Mouse (Mus musculus): ENCODE results near the gene Gpr55.

The Gpr55 gene

DNA sequence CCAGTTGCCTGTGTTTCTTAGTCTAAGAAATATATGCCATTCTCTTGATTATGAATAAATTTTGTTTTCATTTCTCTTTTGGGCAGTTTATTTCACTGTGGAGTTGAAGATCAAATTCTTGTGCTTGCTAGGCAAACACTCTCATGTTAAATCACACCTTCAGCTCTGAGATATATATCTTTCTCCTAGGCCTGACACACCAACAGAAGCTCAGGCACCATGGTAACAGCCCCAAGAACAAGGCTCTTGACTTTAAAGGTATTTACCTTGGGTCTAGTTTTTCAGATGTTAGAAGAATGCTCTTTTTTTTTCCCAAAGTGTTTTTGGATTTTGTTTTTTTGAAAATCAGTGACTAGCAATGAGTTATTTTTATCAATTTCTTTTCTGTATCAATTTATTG, 44.9 kb downstream of the Gpr55 start:
- DNase-seq (ENCODE audit: low spot score): no peak

DNA sequence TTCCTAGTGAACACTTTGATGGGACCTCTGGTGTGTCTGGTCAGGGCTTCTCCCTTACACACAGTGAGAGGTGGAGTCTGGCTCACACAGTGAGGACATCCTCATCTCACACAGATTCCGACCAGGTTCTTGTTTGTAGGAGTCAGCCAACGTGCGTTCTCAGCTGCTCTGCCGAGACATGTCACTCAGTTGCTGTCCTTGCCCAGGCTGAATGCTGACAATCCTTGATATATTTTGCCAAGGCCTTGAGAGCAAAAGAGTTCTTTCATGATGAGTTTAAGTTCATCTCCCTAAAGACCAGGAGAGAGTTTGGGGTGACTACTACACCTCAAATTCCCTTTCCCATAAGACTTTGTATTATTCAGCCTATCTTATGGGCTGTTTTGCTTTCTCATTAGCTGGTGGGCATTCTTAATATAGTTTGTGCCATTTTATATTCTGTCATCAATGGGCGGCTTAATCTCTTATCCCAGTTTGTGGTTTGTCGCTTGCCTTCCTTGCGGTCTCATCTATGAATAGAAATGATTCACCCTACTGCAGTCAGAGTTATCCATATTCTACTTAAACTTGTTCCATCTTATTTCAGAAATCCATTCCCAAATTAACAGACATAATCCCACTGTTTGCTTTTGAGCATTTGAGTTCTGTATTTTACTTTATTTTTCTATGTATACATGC, 47.6 kb downstream of the Gpr55 start:
- no peak for DNase-seq (ENCODE audit: low spot score)

DNA sequence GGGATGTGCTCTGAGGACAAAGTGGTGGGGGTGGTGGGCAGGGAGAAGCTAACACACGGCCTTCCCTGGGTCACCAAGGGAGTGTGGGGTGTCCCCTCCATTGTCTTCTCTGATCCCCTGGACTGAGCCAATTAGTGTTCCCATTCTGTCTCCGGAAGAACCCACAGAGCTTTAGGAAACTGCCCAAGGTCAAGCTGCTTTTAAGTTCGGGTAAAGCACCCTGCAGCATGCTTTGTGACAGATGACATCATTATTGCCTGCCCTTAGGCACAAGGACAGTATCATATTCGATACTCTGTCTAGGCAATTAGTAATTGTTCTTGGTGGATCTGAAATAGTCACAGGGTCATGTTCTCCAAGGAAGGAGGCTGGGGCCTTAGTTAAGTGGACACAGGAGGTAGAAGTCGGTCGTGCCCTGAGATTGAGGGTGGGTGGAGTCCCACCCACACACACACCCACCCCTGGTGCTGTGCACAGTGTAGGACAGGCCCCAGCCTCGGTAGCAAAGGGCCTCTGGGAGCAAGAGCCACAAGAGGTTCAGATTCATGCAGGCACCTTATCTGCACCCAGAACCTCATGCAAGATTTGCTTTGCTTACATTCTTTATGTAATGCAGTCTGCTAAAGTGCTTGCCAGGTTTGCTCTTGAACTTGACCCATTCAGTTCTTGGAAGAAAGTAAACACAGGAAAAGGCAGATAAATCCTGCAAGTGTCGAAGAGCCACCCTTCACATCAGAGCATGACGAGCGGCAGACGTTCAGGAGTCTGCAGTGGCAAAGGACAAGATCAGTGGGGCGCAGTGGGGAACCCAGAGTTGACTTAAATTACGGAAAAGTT, 51.8 kb downstream of the Gpr55 start:
- no peak for DNase-seq (ENCODE audit: low spot score)

DNA sequence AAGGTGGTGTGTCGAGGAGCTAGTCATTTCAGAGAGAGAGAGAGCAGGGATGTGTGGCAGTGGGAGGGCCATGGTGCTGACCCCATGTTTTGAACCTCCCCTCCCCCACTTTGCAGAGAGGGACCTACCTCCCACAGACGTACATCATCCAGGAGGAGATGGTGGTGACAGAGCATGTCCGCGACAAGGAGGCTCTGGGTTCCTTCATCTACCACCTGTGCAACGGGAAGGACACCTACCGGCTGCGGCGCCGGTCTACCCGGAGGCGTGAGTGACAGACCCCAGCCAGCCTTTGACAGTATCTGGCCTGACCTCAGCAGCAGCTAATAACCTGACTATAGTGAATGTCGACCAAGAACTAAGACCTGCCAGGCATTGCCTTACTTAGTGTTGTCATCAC, 53.9 kb downstream of the Gpr55 start:
- no peak for DNase-seq (ENCODE audit: low spot score)

DNA sequence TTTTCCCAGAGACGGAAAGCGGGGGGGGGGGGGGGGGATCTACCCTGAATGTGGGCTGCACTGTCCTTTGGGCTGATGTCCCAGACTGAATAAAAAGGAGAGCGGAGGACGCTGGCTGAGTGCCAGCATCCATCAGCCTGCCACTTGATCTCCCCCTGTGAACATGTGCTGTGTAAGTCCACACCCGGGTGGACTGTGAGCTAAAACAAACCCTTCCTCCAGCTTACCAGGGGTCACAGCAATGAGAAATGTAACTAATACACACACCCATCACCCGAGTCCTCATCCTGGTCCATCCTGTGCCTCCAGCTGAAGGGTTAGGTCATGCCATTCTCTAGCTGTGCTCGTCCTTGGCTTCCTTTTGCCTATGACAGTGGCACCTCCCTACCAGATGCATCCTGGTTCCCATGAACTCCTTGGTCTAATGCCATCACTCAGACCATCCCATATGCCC, 58.7 kb downstream of the Gpr55 start:
- no peak for DNase-seq (ENCODE audit: low spot score)

DNA sequence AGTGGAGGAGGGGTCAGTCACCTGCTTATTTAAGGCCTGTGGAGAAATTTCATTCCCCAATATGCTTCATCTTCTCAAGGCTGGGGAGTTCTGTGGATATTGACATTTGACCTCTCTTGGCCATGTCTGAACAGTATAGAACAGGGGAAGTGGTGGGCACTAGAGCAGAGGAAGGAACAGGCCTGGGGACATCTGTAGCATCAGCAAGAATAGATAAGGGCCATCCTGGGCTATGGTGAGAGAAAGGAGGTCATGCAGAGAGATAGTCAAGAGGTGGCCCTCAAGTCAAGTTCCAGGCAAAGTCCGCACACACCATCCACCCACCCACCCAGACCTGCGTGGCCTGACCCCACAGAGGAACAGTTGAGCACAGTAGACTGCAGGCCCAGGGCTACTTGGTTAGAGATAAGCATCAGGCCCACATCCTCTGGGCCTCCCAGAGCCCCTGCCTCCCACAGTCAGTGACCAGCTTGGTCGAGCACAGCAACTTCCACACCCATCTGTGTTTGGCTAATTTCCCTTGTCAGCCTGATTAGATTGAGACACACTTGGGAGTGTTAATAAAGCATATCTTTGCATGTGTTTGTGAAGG, 59.2 kb downstream of the Gpr55 start:
- DNase-seq (ENCODE audit: low spot score): no peak

DNA sequence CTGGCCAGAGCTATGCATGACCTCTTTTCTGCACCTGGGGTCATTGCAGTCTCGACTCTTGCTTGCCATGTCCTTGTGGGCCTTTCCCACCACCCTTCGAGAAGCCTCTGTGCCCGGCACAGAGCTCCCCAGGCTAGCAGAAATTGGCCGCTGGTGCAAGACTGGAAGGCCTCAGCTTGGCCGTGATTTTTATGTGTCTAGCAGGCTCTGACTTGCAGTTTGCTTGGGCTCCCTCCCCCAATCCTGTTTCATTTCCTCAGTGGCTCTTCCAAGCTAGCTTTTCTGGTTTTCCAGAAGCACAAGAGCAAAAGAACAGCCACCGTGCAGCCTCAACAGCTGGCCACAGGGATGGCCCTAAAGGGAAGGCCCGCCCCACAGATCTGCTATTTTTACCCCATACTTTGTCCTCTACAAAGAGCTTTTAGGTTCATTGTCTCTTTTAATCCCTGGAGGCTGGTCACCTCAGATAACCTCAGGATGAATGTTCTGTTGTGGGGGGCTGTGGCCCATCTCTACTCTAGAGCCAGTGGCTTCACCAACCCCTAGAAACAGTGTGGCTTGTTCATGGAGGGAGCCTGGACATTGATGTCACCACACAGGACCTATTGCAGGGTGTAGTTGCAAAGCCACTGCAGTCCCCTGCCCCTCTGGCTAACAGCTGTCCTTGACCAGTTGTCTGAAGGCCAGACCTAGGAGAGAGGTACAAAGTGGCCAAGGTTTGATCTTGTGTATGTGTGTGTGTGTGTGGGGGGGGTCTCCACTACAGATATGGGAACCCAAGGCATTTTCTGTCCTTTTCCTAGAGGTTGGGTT, 60.1 kb downstream of the Gpr55 start:
- DNase-seq (ENCODE audit: low spot score): no peak

DNA sequence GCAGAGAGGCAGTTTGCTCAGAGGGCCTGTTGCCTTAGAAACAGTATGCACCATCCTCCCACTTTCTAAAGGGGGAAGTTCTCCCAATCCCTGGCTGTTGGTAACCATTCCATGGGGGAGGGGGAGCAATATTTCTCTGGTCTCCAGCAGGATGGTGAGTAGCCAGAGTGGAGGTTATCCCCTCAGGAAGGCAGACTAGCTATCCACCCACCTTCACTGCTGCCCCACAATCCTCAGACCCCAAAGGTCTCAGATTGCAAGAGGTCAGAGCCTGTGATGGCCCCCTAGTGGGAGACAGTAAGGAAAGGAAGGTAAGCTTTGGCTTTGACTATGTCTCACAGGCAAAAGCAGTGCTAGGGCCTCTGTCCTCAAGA, 61.4 kb downstream of the Gpr55 start:
- no peak for DNase-seq (ENCODE audit: low spot score)

DNA sequence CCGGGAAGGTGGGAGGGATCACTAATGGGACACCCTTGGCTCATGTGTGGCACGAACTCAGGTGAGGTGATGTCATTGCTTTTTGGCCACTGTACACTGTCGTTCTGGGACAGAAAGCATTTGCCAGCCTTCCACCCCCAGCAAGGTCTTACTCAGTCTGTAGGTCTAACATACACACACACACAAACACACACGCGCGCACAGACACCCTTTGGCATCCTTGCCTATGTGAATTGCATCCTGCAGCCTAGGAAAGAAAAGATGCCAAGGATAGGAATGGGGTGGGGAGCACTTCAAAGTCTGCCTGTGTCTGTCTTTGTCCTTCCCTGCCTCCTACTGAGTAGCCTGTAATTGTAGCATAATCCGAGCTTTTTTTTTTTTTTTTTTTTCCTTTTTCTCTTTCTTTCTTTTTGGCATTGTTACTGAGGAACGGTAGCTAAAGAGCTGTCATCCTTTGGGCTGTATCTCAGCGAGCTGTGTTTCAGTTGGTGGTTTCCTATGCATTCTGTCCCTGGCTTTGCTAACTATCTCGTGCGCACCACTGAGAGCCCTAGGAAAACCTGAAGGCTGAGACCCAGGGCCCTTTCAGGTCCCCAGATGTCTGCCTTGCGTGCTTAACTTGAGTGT, 61.9 kb downstream of the Gpr55 start:
- no peak for DNase-seq (ENCODE audit: low spot score)

DNA sequence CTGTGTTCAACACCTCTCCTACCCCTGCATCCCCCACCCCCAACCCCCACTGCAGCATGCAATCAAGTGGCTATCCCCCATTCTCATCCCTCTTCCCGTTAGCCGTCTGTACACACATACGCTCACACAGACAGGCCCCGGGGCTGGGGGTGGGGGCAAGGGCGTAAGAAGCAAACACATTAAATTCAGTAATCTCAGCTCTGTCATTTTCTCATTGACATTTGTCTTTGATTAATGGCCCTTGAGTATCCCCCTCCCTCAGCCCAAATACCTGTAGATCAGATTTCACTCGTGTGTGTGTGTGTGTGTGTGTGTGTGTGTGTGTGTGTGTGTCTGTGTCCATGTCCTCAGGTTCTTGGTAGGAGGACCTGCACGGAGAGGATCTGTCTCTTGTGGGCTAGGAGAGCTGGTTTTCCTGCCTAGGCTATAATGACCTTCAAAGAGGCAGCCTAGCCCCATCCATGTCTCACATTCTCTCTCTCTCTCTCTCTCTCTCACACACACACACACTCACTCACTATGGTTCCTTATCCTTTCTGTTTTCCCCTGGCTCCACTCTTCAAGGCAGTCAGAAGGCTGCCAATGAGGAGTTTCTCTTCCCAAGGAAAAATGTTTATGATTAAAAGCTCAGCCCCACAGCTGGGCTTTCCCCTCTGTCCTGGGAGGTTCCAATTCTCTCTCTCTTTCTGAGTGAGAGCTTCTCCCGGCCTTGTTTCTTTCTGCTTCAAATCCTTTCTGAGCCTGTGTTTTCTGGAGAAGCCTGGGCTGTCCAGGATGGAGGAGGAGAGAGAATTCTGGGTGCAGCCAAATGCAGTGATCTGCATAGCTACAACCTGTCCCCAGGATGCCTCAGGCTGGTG, 62.7 kb downstream of the Gpr55 start:
- no peak for DNase-seq (ENCODE audit: low spot score)

DNA sequence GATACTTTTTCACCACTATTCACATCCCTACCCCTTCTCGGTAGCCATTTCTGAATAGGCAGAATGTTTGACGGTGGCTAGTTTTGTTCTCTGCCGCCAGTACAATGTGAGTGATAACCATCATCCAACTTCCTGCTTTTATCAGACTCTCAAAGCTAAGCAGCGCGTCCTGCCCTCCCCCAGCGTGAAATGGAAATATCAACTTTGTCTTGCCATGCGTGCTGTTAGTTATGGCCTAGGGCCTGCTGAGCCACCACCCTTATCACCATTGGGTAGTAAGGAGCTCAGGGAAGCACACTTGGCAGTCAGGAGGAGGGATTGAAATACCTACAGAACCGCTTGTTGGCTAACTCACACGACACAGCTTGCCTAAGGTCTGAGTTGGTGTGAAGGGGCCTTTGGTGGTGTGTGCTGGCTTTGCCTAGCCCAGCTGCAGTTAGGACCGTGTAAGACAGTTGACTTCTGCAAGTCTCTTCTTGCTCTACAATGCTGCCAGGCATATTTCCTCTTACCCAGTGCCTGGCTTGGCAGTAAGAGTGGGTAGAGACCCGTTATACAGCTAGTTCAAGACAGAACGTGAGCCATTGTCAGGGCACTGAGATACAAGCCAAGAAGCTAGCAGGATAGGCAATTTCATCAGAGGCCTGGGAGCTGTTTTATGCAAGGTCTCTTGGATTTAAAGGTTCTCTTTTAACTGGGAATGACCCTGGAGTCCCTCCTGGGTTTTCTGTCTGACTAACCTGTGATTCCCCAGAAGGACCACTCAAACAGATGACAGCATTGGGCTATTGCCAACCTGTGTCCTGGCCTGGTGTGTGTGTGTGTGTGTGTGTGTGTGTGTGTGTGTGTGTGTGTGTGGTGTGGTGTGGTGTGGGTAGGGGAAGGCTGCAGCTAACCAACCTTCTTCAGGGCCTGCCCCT, 63.8 kb downstream of the Gpr55 start:
- no peak for DNase-seq (ENCODE audit: low spot score)

DNA sequence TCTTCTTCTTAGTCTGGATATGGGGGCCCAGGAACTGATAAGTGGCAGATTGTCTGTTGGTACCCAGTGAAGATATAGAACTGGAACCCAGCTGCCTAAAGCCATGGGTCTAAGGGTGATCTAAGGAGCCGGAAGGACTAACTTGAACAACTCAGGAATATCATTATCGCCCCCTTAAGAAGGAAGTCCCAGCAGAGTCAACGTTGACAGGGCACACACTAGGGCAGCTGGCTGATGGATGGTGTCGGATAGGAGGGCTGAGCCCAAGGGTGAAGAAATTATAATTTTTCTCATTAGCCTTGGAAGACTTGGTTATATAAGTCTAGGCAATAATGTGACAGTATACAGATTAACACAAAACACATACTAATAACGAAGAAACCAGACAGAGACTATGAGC, 64.7 kb downstream of the Gpr55 start:
- DNase-seq (ENCODE audit: low spot score): no peak

DNA sequence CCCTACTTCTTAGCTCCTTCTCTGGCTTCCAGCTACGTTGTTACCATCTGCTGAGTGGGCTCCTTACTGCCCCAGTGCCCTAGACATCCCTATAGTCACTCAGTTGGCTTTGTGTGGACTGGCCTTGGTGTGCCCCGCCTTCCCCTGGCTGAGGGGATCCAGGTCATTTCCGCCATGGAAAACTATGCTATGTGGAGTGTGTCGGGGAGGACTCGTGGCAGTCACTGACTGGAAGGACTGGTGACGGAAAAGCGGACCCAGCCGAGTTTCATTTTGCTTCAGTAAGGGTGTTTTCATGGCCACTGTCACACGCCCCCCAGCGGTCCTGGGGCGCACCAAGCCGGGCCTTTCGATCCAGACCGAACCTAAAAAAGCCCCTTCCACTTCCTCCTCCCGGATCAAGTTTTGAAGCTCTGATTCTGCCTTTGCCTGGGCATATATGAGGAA, 65.4 kb downstream of the Gpr55 start:
- DNase-seq (ENCODE audit: low spot score): peak; percentile 50

DNA sequence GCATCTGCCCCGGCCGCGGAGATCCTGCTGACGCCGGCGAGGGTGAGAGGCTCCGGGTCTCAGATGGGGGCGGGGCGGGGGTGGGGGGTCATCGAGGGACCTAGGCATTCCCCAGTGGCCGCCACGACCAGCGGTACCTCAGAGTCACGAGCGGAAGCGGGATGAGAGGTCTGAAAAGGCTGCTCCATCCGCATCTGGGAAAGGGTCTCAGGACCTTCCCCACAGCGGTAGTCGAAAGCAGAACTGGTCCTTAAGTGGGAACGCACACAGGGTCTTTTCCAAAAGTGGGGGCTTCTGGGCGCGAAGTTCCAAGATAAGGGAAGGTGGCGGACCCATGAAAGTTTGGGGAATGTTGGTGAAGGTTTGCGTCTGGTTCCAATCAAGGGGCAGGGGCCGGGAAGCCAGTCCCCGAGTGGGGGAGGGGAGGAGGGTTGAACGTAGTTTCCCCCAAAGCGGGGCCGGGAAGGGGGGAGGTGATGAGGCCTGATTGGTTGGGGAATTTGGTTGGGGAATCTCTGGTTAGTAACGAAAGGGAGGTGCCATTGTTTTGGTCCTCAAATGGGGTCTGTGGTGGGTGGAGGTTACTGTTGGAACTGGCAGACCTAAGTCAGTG, 66.0 kb downstream of the Gpr55 start:
- peak; percentile 29 for DNase-seq (ENCODE audit: low spot score)

DNA sequence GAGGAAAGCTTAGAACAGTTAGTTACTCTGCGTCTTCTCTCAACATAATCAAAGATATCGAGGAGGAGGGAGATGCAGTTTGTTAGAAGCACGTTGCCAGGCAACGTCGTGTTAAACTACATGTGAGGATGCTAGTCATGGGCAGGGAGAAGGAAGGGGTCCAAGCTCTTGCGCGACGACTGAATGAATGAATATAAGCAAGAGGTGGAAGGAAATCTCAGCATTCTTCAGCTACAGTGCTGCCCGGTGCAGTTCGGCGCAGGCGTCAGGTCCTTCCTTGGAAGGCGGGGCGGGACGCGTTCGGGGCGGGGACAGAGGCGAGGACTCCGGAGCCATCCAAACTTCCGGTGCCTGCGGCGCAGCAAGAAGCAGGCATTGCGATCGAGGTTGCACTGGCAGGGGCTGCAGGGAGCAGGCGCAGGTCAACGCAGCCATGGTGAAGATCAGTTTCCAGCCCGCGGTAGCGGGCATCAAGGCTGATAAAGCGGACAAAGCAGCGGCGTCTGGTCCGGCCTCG, 66.5 kb downstream of the Gpr55 start, which contains the start of gene Itm2c:
TSS of gene Itm2c (plus strand) at position 51 of the 517 bp plus-strand sequence.
- peak; percentile 89 for DNase-seq (ENCODE audit: low spot score)
